Mouse (Mus musculus) megakaryocyte, embryonic 14.5 days (primary cell): Measurements from ENCODE around the gene Cenph. TPM values are rescaled to one million over a fixed set of nuclear protein-coding genes. Genes with fewer than 3 reads are reported as not detected.
A peak's percentile ranks its signal among the peaks of the same experiment; 100 is the strongest.
"Not testable (repeated sequence)": the region's sequence is repeated elsewhere in the genome, so short reads cannot be mapped to it uniquely, and the experiment has no call there.

Experiments
- H3K27me3 ChIP-seq: replicated peaks from 2 replicates; pipeline ENCODE3; 2012; ENCODE audit warnings: inconsistent platforms
- H3K36me3 ChIP-seq: replicated peaks from 2 replicates; pipeline ENCODE3; 2012; ENCODE audit warnings: low read length, inconsistent platforms, mixed read lengths
- H3K4me1 ChIP-seq: 2 replicates; pipeline ENCODE4 v1.6.1; 2012; ENCODE audit warnings: inconsistent platforms
- H3K4me3 ChIP-seq: replicated peaks from 2 replicates; pipeline ENCODE3; 2012; ENCODE audit warnings: moderate library complexity, mild to moderate bottlenecking, inconsistent platforms
- H3K9me3 ChIP-seq: 2 replicates; pipeline ENCODE4 v1.6.1; 2012; ENCODE audit warnings: inconsistent platforms
- FLI1 ChIP-seq: IDR thresholded peaks from 2 replicates; pipeline ENCODE4 v1.6.1; 2012; ENCODE audit warnings: low read length, inconsistent platforms, mixed read lengths
- GATA1 ChIP-seq: IDR thresholded peaks from 3 replicates; pipeline ENCODE4 v1.6.1; 2012; ENCODE audit warnings: mixed read lengths, low read length, inconsistent platforms, borderline replicate concordance
- polyA plus RNA-seq: library from polyadenylated mRNA; stranded (reverse); fragments of >175 nt; gene quantifications from 2 replicates; pipeline ENCODE4 v1.2.3, GENCODE M21; 2012; ENCODE audit warnings: low replicate concordance; ENCODE audit not compliant: insufficient read depth

The Cenph gene
- polyA plus RNA-seq, 1 experiment: 9.2 TPM

GRCm38 (mm10) chr13:100751402-100751801 is 24.3 kb downstream of the Cenph start:
- Histone ChIP-seq H3K4me3 (no peak overlapping the region), H3K27me3 (no peaks in the 10 kb centered on the region), H3K36me3 (peaks cover 4% of the 10 kb centered on the region), H3K9me3 (peaks cover 6% of the 10 kb centered on the region; the same call in 1 of the 2 replicates), H3K4me1 (peaks cover 51% of the 10 kb centered on the region)
- TF ChIP-seq GATA1 (no peak), FLI1 (no peak)

- Histone ChIP-seq H3K4me1 (peaks cover 45% of the 10 kb centered on the region), H3K36me3 (no peaks in the 10 kb centered on the region), H3K4me3 (no peak overlapping the region), H3K27me3 (no peaks in the 10 kb centered on the region), H3K9me3 (peaks cover under 1% of the 10 kb centered on the region; the same call in 1 of the 2 replicates)
- no peak for TF ChIP-seq FLI1
- TF ChIP-seq GATA1: no peak
Observed at GRCm38 (mm10) chr13:100750799-100751198, 24.9 kb downstream of the Cenph start.

DNA sequence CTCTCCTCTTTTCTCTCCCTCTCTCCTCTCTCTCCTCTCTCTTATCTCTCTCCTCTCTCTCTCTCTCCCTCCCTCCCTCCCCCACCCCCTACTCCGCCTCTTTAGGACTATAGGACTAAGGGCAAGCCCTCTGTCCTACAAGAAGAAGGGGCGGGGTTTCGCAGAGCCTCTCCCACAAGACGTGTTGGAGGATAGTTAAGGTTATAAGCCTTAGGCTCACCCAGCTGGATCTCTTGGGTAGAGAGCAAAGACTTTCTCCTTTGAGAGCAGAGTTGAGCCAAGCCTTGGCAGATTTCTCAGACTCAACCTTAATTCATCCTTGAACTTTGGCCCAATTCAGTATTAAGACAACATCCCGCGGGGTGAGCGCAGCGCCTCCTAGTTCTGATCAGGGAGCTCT is 27.1 kb downstream of the Cenph start:
- Histone ChIP-seq H3K4me1 (peaks cover 41% of the 10 kb centered on the region), H3K36me3 (no peaks in the 10 kb centered on the region), H3K4me3 (no peak overlapping the region), H3K9me3 (no peaks in the 10 kb centered on the region), H3K27me3 (no peaks in the 10 kb centered on the region)
- no peak for TF ChIP-seq FLI1
- TF ChIP-seq GATA1: no peak

- H3K9me3 ChIP-seq: no peaks in the 10 kb centered on the region
- H3K4me1 ChIP-seq: peaks cover 45% of the 10 kb centered on the region
- H3K27me3 ChIP-seq: no peaks in the 10 kb centered on the region
- no peak overlapping the region for H3K4me3 ChIP-seq
- H3K36me3 ChIP-seq: peaks cover 5% of the 10 kb centered on the region
- no peak for TF ChIP-seq FLI1
- TF ChIP-seq GATA1: no peak
Observed at GRCm38 (mm10) chr13:100746090-100746489, 29.6 kb downstream of the Cenph start.

- no peaks in the 10 kb centered on the region for H3K9me3 ChIP-seq
- H3K36me3 ChIP-seq: peaks cover 21% of the 10 kb centered on the region
- peaks cover 36% of the 10 kb centered on the region for H3K4me1 ChIP-seq
- TF ChIP-seq GATA1 (no peak), FLI1 (no peak)
- peak within 1 kb of the TSS; percentile 93 for H3K4me3 ChIP-seq
- no peaks in the 10 kb centered on the region for H3K27me3 ChIP-seq
Observed at GRCm38 (mm10) chr13:100744036-100744744, 31.5 kb downstream of the Cenph start, which contains the start of gene Mrps36. Gene Mrps36, minus strand, starts transcription at chr13:100744659.

DNA sequence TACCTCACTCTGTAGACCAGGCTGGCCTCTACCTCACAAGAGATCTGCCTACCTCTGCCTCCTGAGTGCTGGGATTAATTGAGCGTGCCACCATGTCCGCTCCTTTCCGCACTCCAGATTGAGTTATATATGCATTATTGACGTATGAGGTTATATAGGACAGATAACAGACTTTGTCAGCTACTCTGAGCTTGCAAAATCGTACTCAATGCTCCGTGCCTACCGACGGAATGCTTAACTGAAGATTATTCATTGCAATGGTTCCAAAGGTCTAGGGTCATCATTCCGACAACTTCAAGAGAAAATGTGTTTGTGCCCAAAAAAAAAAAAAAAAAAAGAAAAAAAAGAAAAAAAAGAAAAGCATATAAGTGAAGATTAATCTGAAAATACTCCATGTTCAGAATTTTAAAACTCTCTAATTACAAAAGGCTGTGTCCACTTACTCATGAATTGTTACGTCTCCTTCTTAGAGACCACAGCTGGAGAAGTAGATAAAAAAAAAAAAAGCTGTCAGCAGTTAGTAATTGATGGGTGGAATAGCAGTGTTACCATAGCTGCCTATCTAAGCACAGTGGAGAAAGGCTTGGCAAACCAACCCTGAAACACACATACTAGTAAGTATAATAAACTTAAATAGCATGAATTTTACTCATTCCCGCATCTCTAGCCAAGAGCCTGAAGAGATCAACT is 32.2 kb downstream of the Cenph start:
- H3K36me3 ChIP-seq: peaks cover 28% of the 10 kb centered on the region
- H3K27me3 ChIP-seq: no peaks in the 10 kb centered on the region
- peak overlapping the region; percentile 93 for H3K4me3 ChIP-seq
- no peaks in the 10 kb centered on the region for H3K9me3 ChIP-seq
- no peak; the same call in 2 of the 3 replicates for TF ChIP-seq GATA1
- no peak for TF ChIP-seq FLI1
- peaks cover 36% of the 10 kb centered on the region for H3K4me1 ChIP-seq

GRCm38 (mm10) chr13:100742831-100743230 is 32.9 kb downstream of the Cenph start:
- TF ChIP-seq FLI1 (no peak), GATA1 (no peak)
- peaks cover 36% of the 10 kb centered on the region for H3K4me1 ChIP-seq
- H3K36me3 ChIP-seq: peaks cover 34% of the 10 kb centered on the region
- H3K27me3 ChIP-seq: no peaks in the 10 kb centered on the region
- peak overlapping the region; percentile 73 for H3K4me3 ChIP-seq
- no peaks in the 10 kb centered on the region for H3K9me3 ChIP-seq

DNA sequence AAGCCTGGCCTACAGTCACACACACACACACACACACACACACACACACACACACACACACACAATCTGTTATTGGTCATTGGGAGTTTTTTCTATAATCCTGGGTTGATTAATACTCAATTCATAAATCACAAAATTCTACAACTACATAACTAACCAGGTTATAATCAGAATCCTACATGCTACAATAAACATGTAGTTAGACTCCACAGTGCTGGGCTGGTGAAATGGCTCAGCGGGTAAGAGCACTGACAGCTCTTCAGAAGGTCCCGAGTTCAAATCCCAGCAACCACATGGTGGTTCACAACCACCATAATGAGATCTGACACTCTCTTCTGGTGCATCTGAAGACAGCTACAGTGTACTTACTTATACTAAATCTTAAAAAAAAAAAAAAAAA is 42.9 kb downstream of the Cenph start:
- Histone ChIP-seq H3K27me3 (no peaks in the 10 kb centered on the region), H3K4me3 (no peak overlapping the region), H3K9me3 (no peaks in the 10 kb centered on the region), H3K4me1 (peaks cover 18% of the 10 kb centered on the region), H3K36me3 (peaks cover 34% of the 10 kb centered on the region)
- TF ChIP-seq GATA1 (no peak), FLI1 (no peak)

DNA sequence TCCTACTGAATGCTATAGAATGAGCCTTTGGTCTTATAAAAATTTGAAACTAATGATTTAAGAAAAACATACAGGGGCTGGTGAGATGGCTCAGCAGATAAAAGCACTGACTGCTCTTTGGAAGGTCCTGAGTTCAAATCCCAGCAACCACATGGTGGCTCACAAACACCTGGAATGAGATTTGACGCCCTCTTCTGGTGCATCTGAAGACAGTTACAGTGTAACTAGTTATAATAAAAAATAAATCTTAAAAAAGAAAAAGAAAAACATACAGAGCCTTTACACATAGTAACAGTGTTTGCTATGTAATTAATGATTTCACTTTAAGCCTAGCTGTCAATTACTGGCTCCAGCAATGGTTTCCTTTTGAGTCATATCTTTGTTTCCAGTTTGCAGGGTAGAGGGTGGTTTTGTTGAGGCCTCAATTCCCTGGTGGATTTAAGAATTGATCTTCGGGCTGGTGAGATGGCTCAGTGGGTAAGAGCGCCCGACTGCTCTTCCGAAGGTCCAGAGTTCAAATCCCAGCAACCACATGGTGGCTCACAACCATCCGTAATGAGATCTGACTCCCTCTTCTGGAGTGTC is 44.1 kb downstream of the Cenph start:
- Histone ChIP-seq H3K4me3 (peak overlapping the region; percentile 96), H3K36me3 (peaks cover 39% of the 10 kb centered on the region), H3K4me1 (peaks cover 26% of the 10 kb centered on the region)
- H3K9me3 ChIP-seq, H3K27me3 ChIP-seq: not testable (repeated sequence)

DNA sequence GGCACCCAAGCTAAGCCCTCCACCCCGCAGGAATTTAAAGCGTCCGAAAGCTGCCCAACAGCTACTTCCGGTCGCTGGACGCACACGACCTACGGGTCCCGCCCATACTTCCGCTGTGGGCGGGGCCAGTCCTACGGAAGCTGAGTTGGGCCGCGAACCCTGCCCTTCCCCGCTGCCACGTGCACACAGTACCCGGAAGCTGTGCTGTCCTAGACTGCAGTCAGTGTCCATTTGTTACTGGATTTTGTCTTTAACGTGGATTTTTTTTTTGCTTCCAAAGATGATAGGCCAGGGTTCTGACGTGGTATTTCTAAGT is 44.9 kb downstream of the Cenph start, which contains the start of gene Cdk7:
Cdk7 (minus strand) TSS at position 79 of the 316 bp plus-strand sequence.
- H3K9me3 ChIP-seq: no peaks in the 10 kb centered on the region
- no peak for TF ChIP-seq GATA1
- peak; percentile 93 for TF ChIP-seq FLI1
- peak within 1 kb of the TSS; percentile 96 for H3K4me3 ChIP-seq
- peaks cover 38% of the 10 kb centered on the region for H3K36me3 ChIP-seq
- no peaks in the 10 kb centered on the region for H3K27me3 ChIP-seq
- H3K4me1 ChIP-seq: peaks cover 31% of the 10 kb centered on the region
